12 mouse cellular contexts compared by ENCODE assay signal in the genomic region with DNA sequence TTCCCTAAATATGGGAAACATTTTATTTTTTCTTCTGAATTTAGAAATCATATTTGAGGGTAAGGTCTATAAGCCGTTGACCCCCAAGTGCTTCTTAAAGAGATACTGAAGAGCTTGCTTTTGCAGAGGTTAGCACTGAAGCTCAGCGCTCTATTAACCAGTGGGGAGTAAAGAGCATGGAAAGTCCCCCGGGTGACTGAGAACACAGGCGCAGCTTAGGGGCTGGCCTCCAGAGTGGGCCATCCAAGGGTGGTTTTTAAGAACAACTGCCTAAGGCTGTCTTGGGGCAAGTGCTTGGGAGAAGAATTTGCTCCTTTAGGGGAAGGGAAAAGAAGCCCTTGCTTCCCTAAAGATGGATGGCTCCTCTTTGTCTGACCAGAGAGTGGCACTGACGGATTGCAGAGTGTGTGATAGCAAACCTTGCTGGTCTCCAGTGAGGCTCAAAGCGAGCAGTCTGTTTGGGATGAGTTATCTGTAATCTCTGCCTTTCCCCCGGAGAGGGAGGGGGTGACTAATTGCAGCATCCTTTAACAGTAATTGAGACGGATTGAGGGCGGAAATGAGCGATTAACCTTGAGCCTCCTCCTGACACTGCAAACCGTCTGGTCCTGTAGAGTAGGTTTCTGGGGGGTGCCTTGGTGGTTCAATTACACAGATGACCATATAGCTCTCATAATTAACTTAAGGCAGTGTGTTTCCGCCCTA.
DNase-seq lines count a peak whose midpoint lies in the region; ATAC-seq lines count a peak whose summit lies in the region.
"Had no signal": no experiment of that assay in that cellular context is flagged by ENCODE, and none has a peak within 500 bp of the region (broad histone marks: within the 10 kb centered on the region; RNA-seq: fewer than 3 reads in every experiment).

No protein-coding gene starts in this region.

- no peaks in the 10 kb centered on the region; the same call in 1 of the 2 replicates for H3K4me1 ChIP-seq in hindbrain, embryonic 11.5 days (replicated peaks; ENCODE audit: control insufficient read depth, insufficient read depth, low read length)
- peaks cover 3% of the 10 kb centered on the region; the same call in 1 of the 2 replicates for H3K4me1 ChIP-seq in hindbrain, embryonic 14.5 days (replicated peaks; ENCODE audit: control insufficient read depth, insufficient read depth, low read length)
- H3K4me1 ChIP-seq in hindbrain, embryonic 15.5 days (replicated peaks) = peaks cover 6% of the 10 kb centered on the region; the same call in 1 of the 2 replicates
- H3K4me1 ChIP-seq: liver, embryonic 15.5 days had no signal

- WGBS in hindbrain, embryonic 11.5 days = 32% methylated on average over 12 of the region's 12 CpGs
- WGBS in hindbrain, embryonic 14.5 days = 26% methylated on average over 12 of the region's 12 CpGs
- WGBS in hindbrain, embryonic 15.5 days = 30% methylated on average over 12 of the region's 12 CpGs

- H3K27ac ChIP-seq in hindbrain, embryonic 11.5 days (ENCODE audit: low read depth, low read length) = peak overlapping the region; percentile 53; the same call in 1 of the 2 replicates
- H3K27ac ChIP-seq in hindbrain, embryonic 14.5 days = no peak overlapping the region
- no peak overlapping the region for H3K27ac ChIP-seq in hindbrain, embryonic 15.5 days (replicated peaks)
- H3K27ac ChIP-seq: forebrain, embryonic 12.5 days; liver, embryonic 15.5 days had no signal

- ATAC-seq in hindbrain, embryonic 11.5 days (ENCODE audit: low FRiP score) = peak; percentile 68
- no peak for ATAC-seq in hindbrain, embryonic 14.5 days (ENCODE audit: low FRiP score)
- 0 out of 2 replicates have a peak, but pooled peaks have one; percentile 27 for ATAC-seq in hindbrain, embryonic 15.5 days (ENCODE audit: low FRiP score, low read depth)
- ATAC-seq: inflammation-experienced regulatory T-cells, adult 6 months had no signal

- no peaks in the 10 kb centered on the region for H3K9me3 ChIP-seq in hindbrain, embryonic 11.5 days (ENCODE audit: control insufficient read depth, low read length)
- H3K9me3 ChIP-seq in hindbrain, embryonic 14.5 days (ENCODE audit: control insufficient read depth, low read length) = no peaks in the 10 kb centered on the region
- no peaks in the 10 kb centered on the region for H3K9me3 ChIP-seq in hindbrain, embryonic 15.5 days
- H3K9me3 ChIP-seq: forebrain, embryonic 12.5 days; liver, embryonic 15.5 days had no signal

- H3K4me2 ChIP-seq in hindbrain, embryonic 11.5 days (replicated peaks; ENCODE audit: low read depth, low read length) = no peak overlapping the region
- H3K4me2 ChIP-seq in hindbrain, embryonic 14.5 days (replicated peaks) = no peak overlapping the region
- H3K4me2 ChIP-seq in hindbrain, embryonic 15.5 days = no peak overlapping the region
- H3K4me2 ChIP-seq: forebrain, embryonic 12.5 days; liver, embryonic 15.5 days had no signal

- peak; percentile 52 for DNase-seq in hindbrain, embryonic 11.5 days (ENCODE audit: low spot score)
- no peak for DNase-seq in hindbrain, embryonic 14.5 days (ENCODE audit: low spot score)
- DNase-seq in spleen, adult 18-20 months = peak; percentile 20 to 24
- DNase-seq in spleen, postnatal 14 days (ENCODE audit: low spot score in 2 of 2) = no peak
- DNase-seq in right cerebral cortex, postnatal 14 days = no peak
- DNase-seq in layer of hippocampus, adult 11-12 months (ENCODE audit: low spot score) = no peak
- DNase-seq in urinary bladder, postnatal 25 days (ENCODE audit: low spot score) = no peak
- DNase-seq: cerebellum, postnatal 10 days had no signal

- no peaks in the 10 kb centered on the region for H3K36me3 ChIP-seq in hindbrain, embryonic 11.5 days (ENCODE audit: control insufficient read depth, insufficient read depth, low read length)
- H3K36me3 ChIP-seq in hindbrain, embryonic 14.5 days (replicated peaks; ENCODE audit: control insufficient read depth, insufficient read depth) = no peaks in the 10 kb centered on the region
- H3K36me3 ChIP-seq in hindbrain, embryonic 15.5 days = no peaks in the 10 kb centered on the region
- H3K36me3 ChIP-seq: forebrain, embryonic 12.5 days; liver, embryonic 15.5 days had no signal

- H3K4me3 ChIP-seq in hindbrain, embryonic 11.5 days (ENCODE audit: low read depth, low read length) = no peak overlapping the region
- H3K4me3 ChIP-seq in hindbrain, embryonic 14.5 days (replicated peaks; ENCODE audit: low read length) = no peak overlapping the region
- H3K4me3 ChIP-seq in hindbrain, embryonic 15.5 days = no peak overlapping the region
- H3K4me3 ChIP-seq: forebrain, embryonic 12.5 days; liver, embryonic 15.5 days had no signal

- no peaks in the 10 kb centered on the region for H3K27me3 ChIP-seq in hindbrain, embryonic 11.5 days (ENCODE audit: control insufficient read depth, insufficient read depth, low read length)
- H3K27me3 ChIP-seq in hindbrain, embryonic 14.5 days (ENCODE audit: control insufficient read depth, insufficient read depth, low read length) = no peaks in the 10 kb centered on the region
- H3K27me3 ChIP-seq in hindbrain, embryonic 15.5 days = no peaks in the 10 kb centered on the region
- H3K27me3 ChIP-seq: forebrain, embryonic 12.5 days; liver, embryonic 15.5 days had no signal

- H3K9ac ChIP-seq in hindbrain, embryonic 11.5 days (ENCODE audit: low read depth, low read length) = no peak overlapping the region
- H3K9ac ChIP-seq in hindbrain, embryonic 14.5 days = no peak overlapping the region
- no peak overlapping the region for H3K9ac ChIP-seq in hindbrain, embryonic 15.5 days
- H3K9ac ChIP-seq: forebrain, embryonic 12.5 days; liver, embryonic 15.5 days had no signal

Comparison
In these comparisons a context has a peak if more than half of its experiments do, and no peak if none do; other contexts are left out.
1. DNase-seq: peak in hindbrain, embryonic 11.5 days (single experiment) and spleen, adult 18-20 months (2 of 2); none in hindbrain, embryonic 14.5 days (single experiment), spleen, postnatal 14 days (0 of 2), right cerebral cortex, postnatal 14 days (single experiment), layer of hippocampus, adult 11-12 months (single experiment) and urinary bladder, postnatal 25 days (single experiment).